Comparison of ENCODE assay signal across 19 mouse cellular contexts in the genomic region with DNA sequence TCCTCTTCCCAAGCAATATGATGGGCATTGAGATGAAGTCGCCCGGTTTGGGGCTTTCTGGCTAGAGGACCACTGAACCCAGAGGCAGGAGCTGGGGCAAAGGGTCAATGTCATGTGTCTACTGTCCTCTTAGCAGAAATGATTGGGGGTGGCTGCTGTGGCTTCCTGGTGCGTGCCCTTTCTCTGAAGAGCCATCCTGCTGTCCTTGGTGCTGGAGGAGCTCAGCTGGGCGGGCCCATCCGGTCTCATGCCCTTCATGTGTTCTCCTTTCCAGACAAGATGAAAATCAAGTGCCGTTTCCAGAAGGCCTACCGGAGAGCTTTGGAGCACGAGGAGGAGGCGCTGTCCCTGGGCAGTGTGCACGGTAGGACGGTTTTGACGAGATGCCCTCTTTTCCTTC. TPM values are rescaled to one million over a fixed set of nuclear protein-coding genes. Genes with fewer than 3 reads are reported as not detected.
"Had no signal": no experiment of that assay in that cellular context is flagged by ENCODE, and none has a peak within 500 bp of the region (broad histone marks: within the 10 kb centered on the region; RNA-seq: fewer than 3 reads in every experiment).

No protein-coding gene starts in this region.

- H3K9me3 ChIP-seq: lung, embryonic 15.5 days; midbrain, embryonic 13.5 days; midbrain, embryonic 15.5 days; neural tube, embryonic 13.5 days; neural tube, embryonic 15.5 days had no signal

- DNase-seq: liver, postnatal 0 days; lung, adult 2 months; lung, postnatal 14 days; lung, postnatal 36 days; retina, postnatal 1 day; right cerebral cortex, adult 18-20 months; thymus, adult 18-20 months; thymus, postnatal 14 days; thymus, postnatal 36 days had no signal

- H3K4me2 ChIP-seq: lung, embryonic 15.5 days; midbrain, embryonic 11.5 days; midbrain, embryonic 13.5 days; midbrain, embryonic 15.5 days; neural tube, embryonic 13.5 days; neural tube, embryonic 15.5 days had no signal

- H3K9ac ChIP-seq: liver, postnatal 0 days; lung, embryonic 15.5 days; midbrain, embryonic 13.5 days; midbrain, embryonic 15.5 days; neural tube, embryonic 13.5 days; neural tube, embryonic 15.5 days had no signal

- H3K4me3 ChIP-seq: lung, embryonic 15.5 days; megakaryocyte, embryonic 14.5 days; midbrain, embryonic 13.5 days; midbrain, embryonic 15.5 days; neural tube, embryonic 13.5 days; neural tube, embryonic 15.5 days had no signal

- H3K27ac ChIP-seq: lung, embryonic 15.5 days; macrophage; midbrain, embryonic 13.5 days; midbrain, embryonic 15.5 days; neural tube, embryonic 13.5 days; neural tube, embryonic 15.5 days had no signal

- H3K27me3 ChIP-seq: lung, embryonic 15.5 days; megakaryocyte, embryonic 14.5 days; midbrain, embryonic 13.5 days; midbrain, embryonic 15.5 days; neural tube, embryonic 13.5 days; neural tube, embryonic 15.5 days had no signal

- ATAC-seq: liver, postnatal 0 days; lung, postnatal 0 days; midbrain, embryonic 13.5 days; midbrain, embryonic 15.5 days had no signal

RNA-seq across cellular contexts. Expression of gene BC030499, which starts 42.0 kb away (rescaled TPM):
- total RNA-seq: monocyte, adult 5-6 weeks had no signal
- polyA plus RNA-seq: lung, postnatal 0 days had no signal
